Mouse (Mus musculus): ENCODE results near the gene St8sia1. TPM values are rescaled to one million over a fixed set of nuclear protein-coding genes. Genes with fewer than 3 reads are reported as not detected.

St8sia1 gene
- polyA plus RNA-seq, 1 experiment from 2014 or later, result 3.5 TPM

DNA sequence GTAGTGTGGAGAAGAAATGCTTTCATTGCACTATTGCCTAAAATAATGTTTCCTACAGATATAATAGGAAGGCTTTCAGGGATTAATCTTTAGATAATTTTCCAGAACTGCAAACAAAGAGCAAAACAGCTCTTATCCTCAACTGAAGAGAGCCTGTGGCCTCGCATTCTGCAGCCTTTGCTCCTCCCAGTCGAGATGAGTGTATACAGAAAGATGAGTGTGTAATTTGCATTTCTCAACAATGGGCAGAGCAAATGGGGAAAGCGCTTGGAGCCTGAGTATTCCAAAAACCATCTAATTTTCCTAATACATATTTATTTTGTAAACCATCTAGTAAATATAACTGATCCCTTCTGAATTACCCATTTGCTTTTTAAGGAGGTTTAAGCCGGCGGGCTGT lies 38.3 kb downstream of the St8sia1 start:
- Histone ChIP-seq H3K27ac (ENCODE audit: low read depth, low read length) (no peak overlapping the region), H3K27me3 (ENCODE audit: control insufficient read depth, insufficient read depth, low read length) (no peaks in the 10 kb centered on the region), H3K4me1 (ENCODE audit: control insufficient read depth, insufficient read depth, low read length) (no peaks in the 10 kb centered on the region), H3K9me3 (ENCODE audit: control insufficient read depth, low read length) (no peaks in the 10 kb centered on the region), H3K36me3 (ENCODE audit: control insufficient read depth, insufficient read depth, low read length) (no peaks in the 10 kb centered on the region), H3K9ac (ENCODE audit: low read depth, low read length) (no peak overlapping the region), H3K4me2 (replicated peaks; ENCODE audit: low read depth, low read length) (no peak overlapping the region), H3K4me3 (ENCODE audit: low read length) (no peak overlapping the region)
- ATAC-seq (ENCODE audit: low FRiP score, low TSS enrichment), result no peak
- WGBS, result 92% methylated on average over 5 of the region's 5 CpGs

DNA sequence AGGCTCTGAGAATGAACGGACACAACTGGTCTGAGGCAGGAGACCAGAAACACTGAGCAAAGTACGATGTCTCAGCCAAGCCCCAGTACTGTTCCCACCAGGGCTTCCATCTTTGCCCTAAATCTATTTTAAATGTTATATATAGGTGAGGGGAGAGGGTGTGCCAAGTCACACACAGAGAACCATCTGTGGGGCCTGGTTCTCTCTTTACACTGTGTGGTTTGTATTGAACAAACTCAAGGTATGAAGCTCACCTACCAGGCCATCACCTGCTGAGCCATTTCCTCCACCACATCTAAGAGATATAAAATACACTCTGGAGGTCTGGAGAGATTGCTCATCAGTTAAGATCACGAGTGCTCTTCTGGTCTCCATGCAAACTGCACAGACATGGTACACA lies 38.9 kb downstream of the St8sia1 start:
- no peaks in the 10 kb centered on the region for H3K27me3 ChIP-seq (ENCODE audit: control insufficient read depth, insufficient read depth, low read length)
- no peaks in the 10 kb centered on the region for H3K9me3 ChIP-seq (ENCODE audit: control insufficient read depth, low read length)
- no peak overlapping the region for H3K4me3 ChIP-seq (ENCODE audit: low read length)
- no peaks in the 10 kb centered on the region for H3K36me3 ChIP-seq (ENCODE audit: control insufficient read depth, insufficient read depth, low read length)
- 96% methylated on average over 3 of the region's 3 CpGs for WGBS
- H3K27ac ChIP-seq (ENCODE audit: low read depth, low read length), result no peak overlapping the region
- no peaks in the 10 kb centered on the region for H3K4me1 ChIP-seq (ENCODE audit: control insufficient read depth, insufficient read depth, low read length)
- no peak for ATAC-seq (ENCODE audit: low FRiP score, low TSS enrichment)
- H3K9ac ChIP-seq (ENCODE audit: low read depth, low read length), result no peak overlapping the region
- no peak overlapping the region for H3K4me2 ChIP-seq (replicated peaks; ENCODE audit: low read depth, low read length)

DNA sequence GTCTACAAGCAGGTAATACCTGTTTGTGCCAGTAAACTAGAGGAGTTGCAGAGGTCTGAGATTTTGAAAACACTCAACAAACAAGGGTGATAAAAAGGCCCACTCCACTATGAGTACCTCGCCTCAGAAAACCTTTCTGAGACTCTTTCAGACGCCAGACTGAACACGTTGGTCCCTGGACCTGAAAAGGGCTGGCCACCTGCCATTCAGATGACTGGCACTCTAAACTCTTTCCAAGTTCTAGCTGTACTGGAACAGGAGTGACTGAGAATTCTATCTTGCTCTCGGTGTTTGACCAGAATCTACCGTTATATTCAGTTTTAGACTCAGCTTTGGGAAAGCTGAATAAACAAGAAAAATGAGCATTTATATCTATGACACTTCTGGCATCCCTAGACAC lies 43.4 kb downstream of the St8sia1 start:
- Histone ChIP-seq H3K36me3 (ENCODE audit: control insufficient read depth, insufficient read depth, low read length) (no peaks in the 10 kb centered on the region), H3K27me3 (ENCODE audit: control insufficient read depth, insufficient read depth, low read length) (no peaks in the 10 kb centered on the region), H3K9me3 (ENCODE audit: control insufficient read depth, low read length) (no peaks in the 10 kb centered on the region), H3K4me2 (replicated peaks; ENCODE audit: low read depth, low read length) (no peak overlapping the region), H3K4me1 (ENCODE audit: control insufficient read depth, insufficient read depth, low read length) (0 out of 2 replicates have a peak, but pooled peaks cover 6% of the 10 kb centered on the region), H3K4me3 (ENCODE audit: low read length) (no peak overlapping the region), H3K27ac (ENCODE audit: low read depth, low read length) (no peak overlapping the region), H3K9ac (ENCODE audit: low read depth, low read length) (no peak overlapping the region)
- no peak for ATAC-seq (ENCODE audit: low FRiP score, low TSS enrichment)
- 82% methylated on average over 5 of the region's 5 CpGs for whole genome bisulfite sequencing

DNA sequence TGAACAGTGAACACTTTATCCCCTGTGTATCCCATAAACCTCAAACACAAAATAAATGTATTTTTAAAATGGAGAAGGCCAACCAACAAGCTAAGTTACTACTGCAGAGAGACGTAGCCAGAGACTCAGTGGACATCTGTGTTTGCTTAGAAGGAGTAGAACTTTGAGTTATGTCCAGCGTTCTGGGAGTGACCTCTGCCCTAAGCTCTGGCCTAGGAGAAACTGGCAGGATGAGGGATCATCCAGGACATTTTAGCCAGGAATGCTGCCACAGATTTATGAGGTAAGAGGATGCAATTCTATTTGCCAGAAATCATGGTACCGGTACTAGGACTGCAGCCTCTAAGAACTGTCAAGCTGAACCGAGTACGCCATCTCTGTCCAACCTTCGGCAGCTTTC lies 45.6 kb downstream of the St8sia1 start:
- H3K27me3 ChIP-seq (ENCODE audit: control insufficient read depth, insufficient read depth, low read length), result no peaks in the 10 kb centered on the region
- no peak overlapping the region for H3K4me2 ChIP-seq (replicated peaks; ENCODE audit: low read depth, low read length)
- H3K27ac ChIP-seq (ENCODE audit: low read depth, low read length), result no peak overlapping the region
- no peaks in the 10 kb centered on the region for H3K36me3 ChIP-seq (ENCODE audit: control insufficient read depth, insufficient read depth, low read length)
- H3K9ac ChIP-seq (ENCODE audit: low read depth, low read length), result no peak overlapping the region
- ATAC-seq (ENCODE audit: low FRiP score, low TSS enrichment), result no peak
- 0 out of 2 replicates have a peak, but pooled peaks cover 6% of the 10 kb centered on the region for H3K4me1 ChIP-seq (ENCODE audit: control insufficient read depth, insufficient read depth, low read length)
- 58% methylated on average over 6 of the region's 6 CpGs for WGBS
- no peak overlapping the region for H3K4me3 ChIP-seq (ENCODE audit: low read length)
- no peaks in the 10 kb centered on the region for H3K9me3 ChIP-seq (ENCODE audit: control insufficient read depth, low read length)

DNA sequence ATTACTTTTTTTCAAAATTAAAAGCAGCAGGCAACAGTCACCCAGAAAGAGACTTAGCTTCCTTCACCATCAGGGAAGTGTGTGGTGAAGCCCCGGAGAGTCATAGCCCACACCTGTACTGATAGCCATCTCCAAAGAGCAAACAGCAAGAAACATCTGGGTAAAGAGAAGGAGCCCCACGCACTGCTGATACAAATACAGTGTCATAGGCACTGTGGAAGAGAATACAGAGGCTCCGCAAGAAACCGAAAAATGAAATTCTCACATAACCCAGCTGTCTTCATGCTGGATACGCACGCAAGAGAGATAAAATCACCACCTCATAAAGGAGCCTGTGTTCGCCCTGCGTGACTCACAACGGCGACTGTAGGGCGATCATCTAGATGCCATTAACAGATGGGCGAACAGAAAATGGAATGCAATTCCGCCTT lies 46.8 kb downstream of the St8sia1 start:
- Histone ChIP-seq H3K4me2 (replicated peaks; ENCODE audit: low read depth, low read length) (no peak overlapping the region), H3K36me3 (ENCODE audit: control insufficient read depth, insufficient read depth, low read length) (no peaks in the 10 kb centered on the region), H3K9ac (ENCODE audit: low read depth, low read length) (no peak overlapping the region), H3K27me3 (ENCODE audit: control insufficient read depth, insufficient read depth, low read length) (no peaks in the 10 kb centered on the region), H3K27ac (ENCODE audit: low read depth, low read length) (no peak overlapping the region), H3K4me1 (ENCODE audit: control insufficient read depth, insufficient read depth, low read length) (0 out of 2 replicates have a peak, but pooled peaks cover 6% of the 10 kb centered on the region), H3K4me3 (ENCODE audit: low read length) (no peak overlapping the region), H3K9me3 (ENCODE audit: control insufficient read depth, low read length) (no peaks in the 10 kb centered on the region)
- WGBS, result 62% methylated on average over 13 of the region's 13 CpGs
- ATAC-seq (ENCODE audit: low FRiP score, low TSS enrichment), result no peak

DNA sequence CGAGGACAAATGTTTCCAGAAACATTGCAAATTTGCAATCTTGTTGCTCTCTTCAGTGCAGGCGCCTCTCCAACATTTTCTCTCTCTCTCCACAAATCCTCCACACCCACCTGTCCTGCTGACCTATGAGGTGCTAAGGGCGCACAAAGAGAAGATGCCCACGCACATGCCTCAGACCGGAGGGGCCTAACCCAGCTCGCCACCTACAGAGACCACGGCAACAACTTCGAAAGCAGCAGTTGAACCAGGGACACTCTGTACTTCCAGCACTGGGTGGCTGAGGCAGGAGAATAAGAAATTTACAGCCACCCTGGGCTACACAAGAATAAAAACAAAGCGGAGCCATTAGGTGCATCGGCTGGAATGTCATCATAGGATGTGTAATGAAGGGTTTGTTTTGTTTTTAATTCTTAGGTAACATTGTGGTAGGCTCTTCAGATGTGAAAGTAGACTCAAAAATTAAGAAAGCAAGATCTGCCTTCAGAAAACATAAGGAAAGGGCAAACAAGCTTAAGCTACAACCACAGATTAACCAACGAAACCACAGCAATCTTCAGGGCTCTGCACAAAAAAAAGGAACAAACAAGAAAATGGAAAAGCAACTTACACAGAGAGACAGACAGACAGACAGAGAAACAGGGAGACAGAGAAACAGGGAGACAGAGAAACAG lies 47.8 kb downstream of the St8sia1 start:
- H3K9ac ChIP-seq (ENCODE audit: low read depth, low read length), result no peak overlapping the region
- H3K27ac ChIP-seq (ENCODE audit: low read depth, low read length), result no peak overlapping the region
- no peak overlapping the region for H3K4me2 ChIP-seq (replicated peaks; ENCODE audit: low read depth, low read length)
- 76% methylated on average over 11 of the region's 11 CpGs for WGBS
- H3K27me3 ChIP-seq (ENCODE audit: control insufficient read depth, insufficient read depth, low read length), result no peaks in the 10 kb centered on the region
- H3K4me3 ChIP-seq (ENCODE audit: low read length), result no peak overlapping the region
- H3K36me3 ChIP-seq (ENCODE audit: control insufficient read depth, insufficient read depth, low read length), result no peaks in the 10 kb centered on the region
- no peak for ATAC-seq (ENCODE audit: low FRiP score, low TSS enrichment)
- H3K9me3 ChIP-seq (ENCODE audit: control insufficient read depth, low read length), result no peaks in the 10 kb centered on the region
- H3K4me1 ChIP-seq (ENCODE audit: control insufficient read depth, insufficient read depth, low read length), result 0 out of 2 replicates have a peak, but pooled peaks cover 6% of the 10 kb centered on the region

DNA sequence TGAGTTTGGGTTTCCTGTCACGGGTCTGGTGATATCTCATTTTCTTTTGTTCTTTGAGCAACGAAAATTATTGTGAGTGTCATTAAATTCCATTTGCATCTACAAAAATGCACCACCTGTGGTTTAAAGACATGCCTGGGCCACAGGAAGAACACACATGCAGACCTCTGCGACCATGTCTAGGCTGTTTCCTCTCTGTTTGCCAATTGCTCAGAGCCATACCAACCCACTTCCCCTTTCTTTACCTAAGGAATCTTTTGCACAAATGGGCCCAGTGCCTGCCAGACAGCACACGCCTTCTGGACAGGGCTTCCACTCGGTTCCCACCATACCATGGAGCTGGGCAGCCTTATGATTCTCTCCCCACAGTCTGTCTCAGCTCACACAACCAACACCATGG lies 48.8 kb downstream of the St8sia1 start:
- H3K27me3 ChIP-seq (ENCODE audit: control insufficient read depth, insufficient read depth, low read length), result no peaks in the 10 kb centered on the region
- H3K36me3 ChIP-seq (ENCODE audit: control insufficient read depth, insufficient read depth, low read length), result no peaks in the 10 kb centered on the region
- H3K9ac ChIP-seq (ENCODE audit: low read depth, low read length), result no peak overlapping the region
- H3K4me3 ChIP-seq (ENCODE audit: low read length), result no peak overlapping the region
- H3K4me2 ChIP-seq (replicated peaks; ENCODE audit: low read depth, low read length), result no peak overlapping the region
- H3K9me3 ChIP-seq (ENCODE audit: control insufficient read depth, low read length), result no peaks in the 10 kb centered on the region
- no peak for ATAC-seq (ENCODE audit: low FRiP score, low TSS enrichment)
- H3K27ac ChIP-seq (ENCODE audit: low read depth, low read length), result no peak overlapping the region
- WGBS, result 83% methylated on average over 5 of the region's 5 CpGs
- H3K4me1 ChIP-seq (ENCODE audit: control insufficient read depth, insufficient read depth, low read length), result 0 out of 2 replicates have a peak, but pooled peaks cover 6% of the 10 kb centered on the region

DNA sequence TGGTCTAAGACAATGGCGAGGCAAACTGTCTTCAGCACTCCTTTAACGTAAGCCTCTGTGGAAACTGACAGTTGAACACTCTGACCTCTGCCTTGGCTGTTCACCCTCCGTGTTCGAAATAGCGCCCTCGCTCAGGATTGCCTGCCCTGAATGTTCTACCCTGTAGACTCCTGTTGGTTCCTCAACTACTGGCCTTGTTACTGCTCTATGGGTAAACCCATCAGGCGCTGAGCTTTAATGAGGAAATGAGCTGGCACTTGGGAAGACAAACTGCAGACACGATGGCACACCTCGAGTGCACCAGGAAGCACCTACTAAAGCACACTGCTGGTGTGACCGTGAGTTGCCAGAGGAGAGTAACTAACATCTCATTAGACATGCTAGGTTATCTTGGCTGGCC lies 49.6 kb downstream of the St8sia1 start:
- no peak overlapping the region for H3K9ac ChIP-seq (ENCODE audit: low read depth, low read length)
- no peaks in the 10 kb centered on the region for H3K27me3 ChIP-seq (ENCODE audit: control insufficient read depth, insufficient read depth, low read length)
- H3K4me3 ChIP-seq (ENCODE audit: low read length), result no peak overlapping the region
- no peak overlapping the region for H3K4me2 ChIP-seq (replicated peaks; ENCODE audit: low read depth, low read length)
- 84% methylated on average over 10 of the region's 10 CpGs for WGBS
- 0 out of 2 replicates have a peak, but pooled peaks cover 6% of the 10 kb centered on the region for H3K4me1 ChIP-seq (ENCODE audit: control insufficient read depth, insufficient read depth, low read length)
- no peaks in the 10 kb centered on the region for H3K9me3 ChIP-seq (ENCODE audit: control insufficient read depth, low read length)
- no peak overlapping the region for H3K27ac ChIP-seq (ENCODE audit: low read depth, low read length)
- H3K36me3 ChIP-seq (ENCODE audit: control insufficient read depth, insufficient read depth, low read length), result no peaks in the 10 kb centered on the region
- ATAC-seq (ENCODE audit: low FRiP score, low TSS enrichment), result no peak

DNA sequence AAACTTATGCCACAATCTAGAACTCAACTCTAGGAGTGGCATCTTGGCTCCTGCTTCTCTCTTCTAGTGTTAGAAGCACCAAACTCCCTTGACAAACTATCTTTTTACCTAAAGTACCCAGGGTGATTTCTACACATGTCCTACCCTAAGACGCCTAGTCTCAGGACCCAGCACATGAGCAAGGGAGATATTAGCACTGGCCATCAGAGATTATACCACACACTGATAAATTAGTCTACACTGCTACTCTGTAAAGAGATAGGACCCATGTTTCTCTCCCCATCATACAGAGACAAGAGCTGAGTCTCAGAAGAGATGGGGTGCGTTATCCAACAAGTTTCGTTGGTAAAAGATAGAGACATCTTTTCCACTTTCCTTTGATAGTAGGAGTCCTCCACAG lies 53.0 kb downstream of the St8sia1 start:
- no peak overlapping the region for H3K9ac ChIP-seq (ENCODE audit: low read depth, low read length)
- H3K27ac ChIP-seq (ENCODE audit: low read depth, low read length), result no peak overlapping the region
- WGBS, result 93% methylated on average over 3 of the region's 3 CpGs
- H3K4me3 ChIP-seq (ENCODE audit: low read length), result no peak overlapping the region
- no peak for ATAC-seq (ENCODE audit: low FRiP score, low TSS enrichment)
- no peaks in the 10 kb centered on the region for H3K27me3 ChIP-seq (ENCODE audit: control insufficient read depth, insufficient read depth, low read length)
- H3K36me3 ChIP-seq (ENCODE audit: control insufficient read depth, insufficient read depth, low read length), result no peaks in the 10 kb centered on the region
- no peaks in the 10 kb centered on the region for H3K4me1 ChIP-seq (ENCODE audit: control insufficient read depth, insufficient read depth, low read length)
- no peak overlapping the region for H3K4me2 ChIP-seq (replicated peaks; ENCODE audit: low read depth, low read length)
- no peaks in the 10 kb centered on the region for H3K9me3 ChIP-seq (ENCODE audit: control insufficient read depth, low read length)
